Mouse (Mus musculus) brain, embryonic 14.5 days (tissue): ENCODE results near the gene Tmem56.

Experiments used
- CTCF ChIP-seq: fragments of 200-500 bp; IDR thresholded peaks from 2 replicates; pipeline ENCODE4 v1.5.1; 2012; ENCODE audit warnings: inconsistent platforms, mild to moderate bottlenecking, moderate library complexity, borderline replicate concordance; ENCODE audit not compliant: insufficient read depth, insufficient read length; ENCODE audit errors: extremely low read depth
- POLR2A ChIP-seq: fragments of 200-500 bp; IDR thresholded peaks from 2 replicates; pipeline ENCODE4 v1.6.1; 2012; ENCODE audit warnings: mild to moderate bottlenecking, inconsistent platforms, borderline replicate concordance; ENCODE audit not compliant: poor library complexity, insufficient read depth, insufficient read length, severe bottlenecking; ENCODE audit errors: extremely low read depth

DNA sequence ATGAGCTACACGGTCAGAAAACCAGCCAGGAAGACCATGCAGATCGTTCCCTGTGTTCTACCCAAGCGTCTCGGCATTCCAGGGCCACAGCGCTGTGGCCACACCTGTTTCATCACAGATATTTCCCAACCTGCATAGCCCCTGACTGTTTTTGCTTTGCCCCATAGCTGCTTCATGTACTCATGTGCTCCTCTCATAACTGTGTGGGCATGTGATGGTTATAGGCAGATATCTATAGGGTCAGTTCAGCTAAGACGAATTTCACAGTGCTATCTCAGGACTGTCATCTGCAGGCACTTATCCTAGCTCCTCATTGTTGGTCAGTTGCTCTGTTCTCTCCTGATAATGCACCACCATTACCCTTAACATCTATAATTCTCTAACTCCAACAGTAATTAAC lies 18.7 kb downstream of the Tmem56 start:
- no peak for TF ChIP-seq CTCF
- TF ChIP-seq POLR2A: no peak
